Mouse (Mus musculus) heart, adult 2 months (tissue): ENCODE data around the gene Man1c1. TPM values are rescaled to one million over a fixed set of nuclear protein-coding genes. Genes with fewer than 3 reads are reported as not detected.

Source experiments
- DNase-seq, 2 experiments: peaks; one replicate each; pipeline ENCODE4 v3.0.0; 2021
- H3K27ac ChIP-seq: fragments of 200-600 bp; 2 replicates; pipeline ENCODE4 v1.8.1; 2022
- H3K27me3 ChIP-seq: fragments of 200-500 bp; 2 replicates; pipeline ENCODE4 v1.6.1; 2012; ENCODE audit warnings: mild to moderate bottlenecking, low read length, inconsistent platforms, mixed read lengths; ENCODE audit not compliant: control insufficient read depth, insufficient read depth
- H3K36me3 ChIP-seq: fragments of 200-500 bp; 2 replicates; pipeline ENCODE4 v1.6.1; 2012; ENCODE audit warnings: low read length, inconsistent platforms; ENCODE audit not compliant: control insufficient read depth, insufficient read depth
- H3K4me1 ChIP-seq: fragments of 200-500 bp; 2 replicates; pipeline ENCODE4 v1.6.1; 2011; ENCODE audit warnings: low read length; ENCODE audit not compliant: control insufficient read depth, insufficient read depth
- H3K4me3 ChIP-seq: fragments of 200-600 bp; 2 replicates; pipeline ENCODE4 v1.8.1; 2022
- H3K79me2 ChIP-seq: fragments of 200-500 bp; replicated peaks from 2 replicates; pipeline ENCODE4 v1.6.1; 2012; ENCODE audit warnings: mild to moderate bottlenecking, inconsistent platforms, low read length, moderate library complexity, mixed read lengths; ENCODE audit not compliant: control insufficient read depth, insufficient read depth
- H3K9ac ChIP-seq: fragments of 200-500 bp; 2 replicates; pipeline ENCODE4 v1.6.1; 2012; ENCODE audit warnings: low read depth, mild to moderate bottlenecking, control low read depth, inconsistent platforms, low read length, mixed read lengths
- CTCF ChIP-seq: fragments of 200-600 bp; IDR thresholded peaks from 2 replicates; pipeline ENCODE4 v1.8.1; 2022; ENCODE audit warnings: antibody characterized with exemption, mild to moderate bottlenecking, moderate library complexity
- EP300 ChIP-seq: fragments of 200-500 bp; IDR thresholded peaks from 2 replicates; pipeline ENCODE4 v1.6.1; 2011; ENCODE audit warnings: low read depth, low read length, control low read depth; ENCODE audit not compliant: insufficient read depth
- POLR2A ChIP-seq: fragments of 200-500 bp; IDR thresholded peaks from 2 replicates; pipeline ENCODE4 v1.6.1; 2011; ENCODE audit warnings: mild to moderate bottlenecking, low read depth, low read length, control low read depth; ENCODE audit not compliant: insufficient read depth
- WGBS: fragments of 180-500 bp; shearing (Covaris S2); methylation state at CpG from one replicate; pipeline ENCODE4 v1.1.7; 2018; 5-methylcytosine and 5-hydroxymethylcytosine counted together
- intact Hi-C: fragments of 180-260 bp; cut with DNase I; formaldehyde crosslinking; loops from one replicate; pipeline ENCODE4 v1.15.1; 2025
- polyA plus RNA-seq: library from polyadenylated mRNA; depleted of rRNA; stranded (reverse); fragments of >200 nt; gene quantifications from 2 replicates; pipeline ENCODE4 v1.2.3, GENCODE M21; 2012
- total RNA-seq, 2 experiments: library from RNA; stranded (reverse); gene quantifications; 2 replicates each; pipeline ENCODE4 v1.2.3; 2021

Man1c1 gene
- total and polyA plus RNA-seq, 3 experiments: 14.1 to 28.4 (median 24.8) TPM

DNA sequence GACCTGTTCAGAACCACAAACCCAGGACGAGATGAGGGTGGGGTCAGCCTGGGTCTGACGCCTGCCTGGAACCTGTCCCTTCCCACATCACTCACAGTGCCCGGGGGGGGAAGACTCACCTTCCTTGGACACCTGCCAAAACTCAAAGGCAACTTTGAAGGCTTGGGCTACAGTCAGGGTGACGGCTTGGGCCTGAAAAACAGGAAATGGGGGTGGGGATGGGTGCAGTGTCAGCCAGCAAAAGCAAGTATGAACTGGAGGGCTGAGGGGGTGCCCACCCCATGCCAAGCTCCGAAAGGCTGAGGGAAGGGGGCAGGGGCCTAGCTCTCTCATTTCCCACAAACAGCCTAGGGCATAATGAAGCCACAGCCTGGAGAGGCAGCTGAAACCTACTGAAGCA lies 46.2 kb upstream of the Man1c1 start:
- H3K4me3 ChIP-seq: no peak overlapping the region
- no peaks in the 10 kb centered on the region for H3K36me3 ChIP-seq
- H3K27ac ChIP-seq: no peak overlapping the region
- no peaks in the 10 kb centered on the region for H3K27me3 ChIP-seq
- H3K9ac ChIP-seq: no peak overlapping the region
- WGBS: 49% methylated on average over 5 of the region's 5 CpGs
- no peak for DNase-seq
- no peaks in the 10 kb centered on the region for H3K79me2 ChIP-seq
- peaks cover 7% of the 10 kb centered on the region for H3K4me1 ChIP-seq
- no peak for TF ChIP-seq CTCF
- no peak for TF ChIP-seq EP300
- no peak for TF ChIP-seq POLR2A
- intact Hi-C loops: no loop called here

DNA sequence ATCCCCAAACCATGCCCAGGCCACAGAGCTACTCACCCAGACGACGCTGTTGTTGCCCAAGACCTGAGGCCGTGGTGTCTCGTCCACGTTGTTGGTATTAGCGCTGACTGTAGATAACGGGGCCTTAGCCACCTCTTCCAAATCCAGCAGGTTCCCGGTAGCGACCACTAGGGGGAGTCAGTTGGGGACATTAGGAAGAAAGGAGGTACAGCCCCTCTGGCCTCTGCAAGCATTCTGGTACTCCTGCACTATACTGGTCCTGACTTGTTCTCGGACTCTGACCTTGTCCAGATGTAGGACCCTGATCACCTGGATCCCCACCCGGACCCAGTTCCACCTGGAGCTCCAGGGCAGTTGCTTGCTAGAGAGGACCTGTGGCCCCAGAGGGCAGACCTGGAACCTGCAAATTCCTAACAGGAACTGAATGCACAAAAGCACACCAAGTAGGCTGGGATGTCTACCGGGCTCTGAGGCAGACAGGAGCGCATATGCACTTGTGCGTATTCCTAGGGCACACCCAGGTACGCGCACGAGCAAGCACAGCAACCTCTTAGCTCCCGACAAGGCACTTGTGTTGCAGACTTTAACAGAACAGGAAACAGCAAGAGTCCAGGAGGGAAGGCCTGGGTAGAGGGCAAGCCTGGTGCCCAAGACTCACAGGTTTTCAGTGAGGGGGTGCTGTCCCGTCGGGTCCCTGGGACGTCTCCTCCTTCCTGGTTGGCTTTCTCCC lies 45.4 kb upstream of the Man1c1 start:
- no peak overlapping the region for H3K27ac ChIP-seq
- WGBS: 74% methylated on average over 21 of the region's 21 CpGs
- H3K36me3 ChIP-seq: no peaks in the 10 kb centered on the region
- no peaks in the 10 kb centered on the region for H3K79me2 ChIP-seq
- peaks cover 3% of the 10 kb centered on the region for H3K4me1 ChIP-seq
- H3K9ac ChIP-seq: no peak overlapping the region
- no peak for DNase-seq
- intact Hi-C loops: no loop called here
- no peaks in the 10 kb centered on the region for H3K27me3 ChIP-seq
- no peak for TF ChIP-seq EP300
- no peak for TF ChIP-seq POLR2A
- TF ChIP-seq CTCF: peak; percentile 65
- H3K4me3 ChIP-seq: no peak overlapping the region

DNA sequence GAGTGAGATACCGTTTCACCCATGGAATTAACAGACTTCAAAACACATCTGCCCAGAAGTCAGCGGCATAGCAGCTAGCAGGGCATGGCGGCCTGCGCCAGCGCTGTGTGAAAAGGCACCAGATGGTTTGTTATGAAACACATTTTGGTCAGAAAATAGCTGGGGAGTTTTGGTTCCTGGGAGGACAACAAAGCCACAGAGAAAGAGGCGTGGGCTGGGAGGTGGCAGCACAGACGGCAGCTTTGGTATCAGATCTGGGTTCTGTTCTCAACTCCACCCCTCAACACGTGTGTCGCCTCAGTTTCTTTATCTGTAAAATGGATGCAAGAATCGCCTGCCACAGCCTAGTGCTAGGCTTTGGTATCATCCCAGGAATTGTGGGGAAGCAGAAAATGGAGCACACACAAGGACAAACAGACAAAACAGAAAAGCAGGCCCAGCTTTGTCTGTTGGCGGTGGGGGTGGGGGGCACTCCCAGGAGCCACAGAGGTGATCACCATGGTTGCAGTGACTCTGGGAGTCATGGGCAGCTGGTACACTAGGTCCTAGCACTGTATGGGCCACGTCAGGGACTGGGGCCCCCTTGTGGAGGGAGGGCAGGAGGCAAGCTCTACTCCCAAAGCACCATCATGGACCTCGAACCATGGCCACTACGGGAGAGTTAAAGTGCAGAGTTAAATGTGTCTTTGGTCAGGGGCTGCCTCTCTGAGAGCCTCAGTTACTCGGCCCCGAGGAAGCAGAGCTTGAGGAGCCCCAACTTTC lies 42.0 kb upstream of the Man1c1 start:
- DNase-seq: no peak
- TF ChIP-seq CTCF (peak; percentile 53), EP300 (no peak), POLR2A (no peak)
- Histone ChIP-seq H3K27ac (no peak overlapping the region), H3K79me2 (no peaks in the 10 kb centered on the region), H3K36me3 (no peaks in the 10 kb centered on the region), H3K9ac (no peak overlapping the region), H3K4me1 (no peaks in the 10 kb centered on the region), H3K27me3 (no peaks in the 10 kb centered on the region), H3K4me3 (no peak overlapping the region)
- intact Hi-C loops: no loop called here
- 87% methylated on average over 16 of the region's 16 CpGs for WGBS

DNA sequence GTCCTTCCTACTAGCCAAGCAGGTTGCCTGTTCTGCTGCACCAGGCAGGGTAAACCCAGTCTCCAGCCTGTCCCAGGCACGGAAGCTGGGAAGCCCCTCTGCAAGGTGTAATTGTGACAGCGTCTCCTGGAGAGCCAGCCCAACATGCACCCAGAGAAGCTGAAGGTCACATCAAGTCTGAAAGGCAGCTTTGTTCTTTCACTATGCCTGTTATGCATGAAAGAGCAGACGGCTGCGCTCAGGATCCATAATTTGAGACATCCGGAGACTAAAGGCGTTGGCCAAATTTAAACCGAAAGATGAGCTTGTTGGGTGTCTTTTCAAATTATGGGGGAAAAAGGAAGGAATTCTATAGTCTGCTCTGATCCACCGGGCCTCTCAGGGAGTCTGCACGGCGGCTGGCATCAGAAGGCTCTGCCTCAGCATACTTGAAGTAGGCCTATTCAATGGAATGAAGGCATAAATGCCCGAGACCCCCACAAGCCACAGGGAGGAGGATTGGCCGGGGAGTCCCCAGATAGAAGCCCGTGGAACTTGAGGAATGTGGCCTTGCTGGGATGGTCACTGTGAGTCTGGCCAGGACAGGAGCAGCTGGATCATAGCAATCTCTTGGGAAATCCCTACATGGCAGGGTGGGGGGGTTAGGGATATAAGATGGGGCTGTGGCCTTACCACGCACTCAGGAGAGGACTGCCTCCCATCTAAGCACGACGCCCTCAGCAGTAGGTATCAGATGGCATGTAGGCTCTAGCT lies 40.0 kb upstream of the Man1c1 start:
- no peak overlapping the region for H3K4me3 ChIP-seq
- H3K9ac ChIP-seq: no peak overlapping the region
- DNase-seq: no peak
- H3K79me2 ChIP-seq: no peaks in the 10 kb centered on the region
- no peak for TF ChIP-seq CTCF
- no peak for TF ChIP-seq POLR2A
- TF ChIP-seq EP300: no peak
- no peaks in the 10 kb centered on the region for H3K36me3 ChIP-seq
- H3K4me1 ChIP-seq: no peaks in the 10 kb centered on the region
- no peaks in the 10 kb centered on the region for H3K27me3 ChIP-seq
- intact Hi-C loops: no loop called here
- no peak overlapping the region for H3K27ac ChIP-seq
- WGBS: 71% methylated on average over 16 of the region's 16 CpGs

DNA sequence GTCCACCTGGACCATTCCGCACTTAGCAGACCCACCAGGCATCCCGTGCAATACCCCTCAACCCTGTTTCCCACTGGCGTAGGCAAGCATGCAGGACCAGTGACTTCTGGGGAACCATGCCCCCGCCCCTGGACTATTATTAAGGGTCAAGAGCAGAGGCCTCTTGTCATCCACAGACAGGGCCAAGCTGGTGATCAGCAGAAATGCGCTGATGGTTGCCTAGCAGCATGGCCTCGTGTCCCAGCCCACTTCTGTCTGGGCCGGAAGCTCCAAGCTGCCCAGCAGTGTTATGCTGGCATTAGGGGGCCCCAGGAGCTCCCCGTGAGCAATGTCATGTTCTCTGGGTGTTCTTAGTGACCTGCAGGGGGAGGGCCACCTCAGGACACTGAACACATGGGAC lies 37.9 kb upstream of the Man1c1 start:
- Histone ChIP-seq H3K27me3 (no peaks in the 10 kb centered on the region), H3K9ac (no peak overlapping the region), H3K79me2 (no peaks in the 10 kb centered on the region), H3K36me3 (no peaks in the 10 kb centered on the region), H3K4me1 (no peaks in the 10 kb centered on the region), H3K27ac (no peak overlapping the region), H3K4me3 (no peak overlapping the region)
- TF ChIP-seq EP300: no peak
- TF ChIP-seq POLR2A: no peak
- no peak for TF ChIP-seq CTCF
- no peak for DNase-seq
- WGBS: 78% methylated on average over 8 of the region's 8 CpGs
- intact Hi-C loops: no loop called here

DNA sequence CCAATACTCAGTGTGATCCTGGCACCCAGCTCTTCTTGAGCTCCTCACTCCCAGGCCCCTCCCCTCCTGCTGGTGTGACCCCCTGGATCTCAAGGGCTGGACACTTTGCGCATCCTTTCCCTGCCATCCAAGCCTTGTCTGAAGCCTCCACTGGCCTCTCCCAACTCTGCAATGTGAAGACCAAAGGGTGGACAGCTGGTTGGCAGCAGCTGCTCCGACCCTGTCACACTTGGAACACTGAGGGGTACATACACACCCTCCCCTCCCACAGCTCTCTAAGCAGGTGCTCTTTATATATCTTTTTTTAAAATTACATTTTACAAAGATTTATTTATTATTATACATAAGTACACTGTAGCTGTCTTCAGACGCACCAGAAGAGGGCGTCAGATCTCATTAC lies 36.1 kb upstream of the Man1c1 start:
- DNase-seq: no peak
- Histone ChIP-seq H3K36me3 (no peaks in the 10 kb centered on the region), H3K27ac (no peak overlapping the region), H3K27me3 (no peaks in the 10 kb centered on the region), H3K4me3 (no peak overlapping the region), H3K9ac (no peak overlapping the region), H3K4me1 (peaks cover 3% of the 10 kb centered on the region; the same call in 1 of the 2 replicates), H3K79me2 (no peaks in the 10 kb centered on the region)
- intact Hi-C loops: no loop called here
- TF ChIP-seq EP300: no peak
- no peak; the same call in 1 of the 2 replicates for TF ChIP-seq CTCF
- TF ChIP-seq POLR2A: no peak
- WGBS: 92% methylated on average over 4 of the region's 4 CpGs
